In genomic region chr9:45179282-45179681, GRCm38 (mm10) we compare ENCODE assay signal across 20 mouse cellular contexts. TPM values are rescaled to one million over a fixed set of nuclear protein-coding genes. Genes with fewer than 3 reads are reported as not detected.
"Had no signal": no experiment of that assay in that cellular context is flagged by ENCODE, and none has a peak within 500 bp of the region (broad histone marks: within the 10 kb centered on the region; RNA-seq: fewer than 3 reads in every experiment).

No protein-coding gene starts in this region.

- H3K36me3 ChIP-seq: limb, embryonic 10.5 days; liver, embryonic 12.5 days; midbrain, embryonic 13.5 days; neural tube, embryonic 15.5 days; stomach, embryonic 15.5 days had no signal

- H3K9ac ChIP-seq: liver, embryonic 12.5 days; lung, embryonic 14.5 days; midbrain, embryonic 13.5 days; neural tube, embryonic 15.5 days; stomach, embryonic 15.5 days had no signal

- H3K4me2 ChIP-seq: liver, embryonic 12.5 days; lung, embryonic 14.5 days; midbrain, embryonic 13.5 days; neural tube, embryonic 15.5 days; stomach, embryonic 15.5 days had no signal

- H3K27me3 ChIP-seq: midbrain, embryonic 13.5 days; neural tube, embryonic 15.5 days; stomach, embryonic 15.5 days had no signal

- H3K27ac ChIP-seq: left cerebral cortex, adult 2 months; limb, embryonic 10.5 days; liver, embryonic 12.5 days; midbrain, embryonic 13.5 days; neural tube, embryonic 15.5 days; stomach, embryonic 15.5 days had no signal

- ATAC-seq: intestine, embryonic 16.5 days; liver, embryonic 12.5 days; midbrain, embryonic 13.5 days had no signal

- DNase-seq: kidney, postnatal 10 days; lung, postnatal 10 days; lung, postnatal 4 days; right cerebral cortex, adult 18-20 months; right cerebral cortex, postnatal 25 days had no signal

- H3K4me3 ChIP-seq: left cerebral cortex, adult 2 months; limb, embryonic 10.5 days; liver, embryonic 12.5 days; midbrain, embryonic 13.5 days; myocyte; neural tube, embryonic 15.5 days; stomach, embryonic 15.5 days had no signal

- H3K9me3 ChIP-seq: limb, embryonic 10.5 days; liver, embryonic 12.5 days; midbrain, embryonic 13.5 days; neural tube, embryonic 15.5 days; stomach, embryonic 15.5 days had no signal

- H3K4me1 ChIP-seq: liver, embryonic 12.5 days; midbrain, embryonic 13.5 days; neural tube, embryonic 15.5 days; stomach, embryonic 15.5 days had no signal

RNA-seq across cellular contexts. Expression of gene BC049352, which starts 2.5 kb away (rescaled TPM):
- total RNA-seq: midbrain, postnatal 0 days had no signal
- polyA plus RNA-seq: kidney, embryonic 14.5 days; limb, embryonic 10.5 days; limb, embryonic 14.5 days; midbrain, embryonic 13.5 days; myocyte; neural tube, embryonic 11.5 days; neural tube, embryonic 15.5 days had no signal

RNA-seq across cellular contexts. Expression of gene Tmprss4, which starts 24.6 kb away (rescaled TPM):
- total RNA-seq: layer of hippocampus, adult 8-10 months; layer of hippocampus, postnatal 25 days; left cerebral cortex, adult 2 months had no signal
- polyA plus RNA-seq: liver, embryonic 12.5 days; midbrain, embryonic 13.5 days; midbrain, postnatal 0 days; myocyte; neural tube, embryonic 11.5 days; neural tube, embryonic 15.5 days had no signal

RNA-seq across cellular contexts. Expression of gene Scn4b, which starts 41.1 kb away (rescaled TPM):
- polyA plus RNA-seq: lung, embryonic 14.5 days; myocyte had no signal
